Mouse (Mus musculus) limb, embryonic 15.5 days (tissue): Measurements from ENCODE around the gene Cpsf4l. TPM values are rescaled to one million over a fixed set of nuclear protein-coding genes. Genes with fewer than 3 reads are reported as not detected.

Experiments
- polyA plus RNA-seq: library from polyadenylated mRNA; unstranded; fragments of >200 nt; fragmentation: Nextera tagmentation; extraction: Ambion mirVana; gene quantifications from 2 replicates; pipeline ENCODE4 v1.2.1, GENCODE M21; 2015

The Cpsf4l gene
- polyA plus RNA-seq, 1 experiment from 2014 or later: 0.92 TPM

Other genes starting within 250 kb of the Cpsf4l start
- gene Sstr2, start 90.7 kb downstream of the Cpsf4l start, polyA plus RNA-seq: 1.0 and 1.6 TPM in 2 replicates
- 24.9 and 25.4 TPM in 2 replicates for gene Cog1, start 60.8 kb downstream of the Cpsf4l start, polyA plus RNA-seq
- gene Slc39a11, start 59.9 kb downstream of the Cpsf4l start, polyA plus RNA-seq: 30.0 and 30.1 TPM in 2 replicates
- gene Fam104a, start 25.9 kb downstream of the Cpsf4l start, polyA plus RNA-seq: 45.6 and 46.0 TPM in 2 replicates
- gene D11Wsu47e, start 25.6 kb downstream of the Cpsf4l start, polyA plus RNA-seq: 19.2 and 21.5 TPM in 2 replicates
- gene Cdc42ep4, start 41.9 kb upstream of the Cpsf4l start, polyA plus RNA-seq: 70.1 and 72.4 TPM in 2 replicates